Mouse (Mus musculus): ENCODE data around the gene Prickle4.
A peak's percentile ranks its signal among the peaks of the same experiment; 100 is the strongest.

The Prickle4 gene

GRCm38 (mm10) chr17:47694503-47695336 is at the start of gene Prickle4:
Gene Prickle4 (minus strand): TSS chr17:47694736.
- peak; percentile 98 for DNase-seq (ENCODE audit: low read depth, low spot score)

GRCm38 (mm10) chr17:47744086-47744485 is 49.5 kb upstream of the Prickle4 start:
- DNase-seq (ENCODE audit: low read depth, low spot score): peak; percentile 87

- DNase-seq (ENCODE audit: low read depth, low spot score): peak; percentile 83
These were observed 48.6 kb upstream of the Prickle4 start for GRCm38 (mm10) chr17:47742991-47743734.

GRCm38 (mm10) chr17:47740186-47740585 is 45.6 kb upstream of the Prickle4 start:
- peak; percentile 85 for DNase-seq (ENCODE audit: low read depth, low spot score)

- DNase-seq (ENCODE audit: low read depth, low spot score): peak; percentile 89
These were observed 44.6 kb upstream of the Prickle4 start for GRCm38 (mm10) chr17:47738879-47739798.

- peak; percentile 95 for DNase-seq (ENCODE audit: low read depth, low spot score)
These were observed 43.7 kb upstream of the Prickle4 start for GRCm38 (mm10) chr17:47738066-47738878.

GRCm38 (mm10) chr17:47737271-47738065 is 42.9 kb upstream of the Prickle4 start:
- peak; percentile 91 for DNase-seq (ENCODE audit: low read depth, low spot score)

GRCm38 (mm10) chr17:47736856-47737255 is 42.3 kb upstream of the Prickle4 start, which contains the start of gene Tfeb:
Gene Tfeb (plus strand): TSS chr17:47737030.
- peak; percentile 97 for DNase-seq (ENCODE audit: low read depth, low spot score)

GRCm38 (mm10) chr17:47735553-47736100 is 41.1 kb upstream of the Prickle4 start:
- DNase-seq (ENCODE audit: low read depth, low spot score): peak; percentile 72

GRCm38 (mm10) chr17:47730633-47731575 is 36.4 kb upstream of the Prickle4 start:
- peak; percentile 80 for DNase-seq (ENCODE audit: low read depth, low spot score)

GRCm38 (mm10) chr17:47726566-47726965 is 32.0 kb upstream of the Prickle4 start, which contains the start of gene Pgc:
Gene Pgc (plus strand): TSS chr17:47726842.
- DNase-seq (ENCODE audit: low read depth, low spot score): no peak

- no peak for DNase-seq (ENCODE audit: low read depth, low spot score)
These were observed 26.6 kb upstream of the Prickle4 start for GRCm38 (mm10) chr17:47721183-47721582.

GRCm38 (mm10) chr17:47715037-47715436 is 20.5 kb upstream of the Prickle4 start:
- DNase-seq (ENCODE audit: low read depth, low spot score): no peak

GRCm38 (mm10) chr17:47712889-47713571 is 18.5 kb upstream of the Prickle4 start:
- DNase-seq (ENCODE audit: low read depth, low spot score): peak; percentile 92

GRCm38 (mm10) chr17:47711883-47712282 is 17.3 kb upstream of the Prickle4 start:
- no peak for DNase-seq (ENCODE audit: low read depth, low spot score)

- peak; percentile 53 for DNase-seq (ENCODE audit: low read depth, low spot score)
These were observed 15.5 kb upstream of the Prickle4 start for GRCm38 (mm10) chr17:47710036-47710435.

- DNase-seq (ENCODE audit: low read depth, low spot score): no peak
These were observed 14.4 kb upstream of the Prickle4 start for GRCm38 (mm10) chr17:47708972-47709371.

GRCm38 (mm10) chr17:47707961-47708360 is 13.4 kb upstream of the Prickle4 start:
- no peak for DNase-seq (ENCODE audit: low read depth, low spot score)
